Mouse (Mus musculus) neural tube, embryonic 13.5 days (tissue): Measurements from ENCODE around the gene Ppp5c. TPM values are rescaled to one million over a fixed set of nuclear protein-coding genes. Genes with fewer than 3 reads are reported as not detected.
"Not testable (repeated sequence)": the region's sequence is repeated elsewhere in the genome, so short reads cannot be mapped to it uniquely, and the experiment has no call there.

Experiments used
- ATAC-seq: fragments of 200-750 bp; cut with Nextera tagmentation; 2 replicates; pipeline ENCODE4 v1.8.0; 2017; ENCODE audit warnings: low read depth, mild to moderate bottlenecking, moderate TSS enrichment, moderate library complexity
- H3K27ac ChIP-seq: fragments of 300-500 bp; sonication (generic); replicated peaks from 2 replicates; pipeline ENCODE4 v1.5.1; 2015; ENCODE audit warnings: moderate library complexity, mild to moderate bottlenecking, inconsistent platforms
- H3K27me3 ChIP-seq: fragments of 300-500 bp; sonication (generic); 2 replicates; pipeline ENCODE4 v1.6.1; 2015; ENCODE audit warnings: mild to moderate bottlenecking, inconsistent platforms
- H3K36me3 ChIP-seq: fragments of 300-500 bp; sonication (generic); 2 replicates; pipeline ENCODE4 v1.6.1; 2015; ENCODE audit warnings: mild to moderate bottlenecking, inconsistent platforms
- H3K4me1 ChIP-seq: fragments of 300-500 bp; sonication (generic); replicated peaks from 2 replicates; pipeline ENCODE4 v1.6.1; 2015; ENCODE audit warnings: inconsistent platforms
- H3K4me2 ChIP-seq: fragments of 300-500 bp; sonication (generic); 2 replicates; pipeline ENCODE4 v1.6.1; 2015; ENCODE audit warnings: inconsistent platforms, mild to moderate bottlenecking, moderate library complexity
- H3K4me3 ChIP-seq: fragments of 300-500 bp; sonication (generic); 2 replicates; pipeline ENCODE4 v1.5.1; 2015; ENCODE audit warnings: mild to moderate bottlenecking, inconsistent platforms
- H3K9ac ChIP-seq: fragments of 300-500 bp; sonication (generic); 2 replicates; pipeline ENCODE4 v1.6.1; 2015; ENCODE audit warnings: moderate library complexity, mild to moderate bottlenecking, inconsistent platforms
- H3K9me3 ChIP-seq: fragments of 300-500 bp; sonication (generic); 2 replicates; pipeline ENCODE4 v1.6.1; 2016; ENCODE audit warnings: inconsistent platforms
- WGBS: fragments of 180-500 bp; shearing (Covaris S2); methylation state at CpG from one replicate; pipeline ENCODE4 v1.1.7; 2015; 5-methylcytosine and 5-hydroxymethylcytosine counted together
- polyA plus RNA-seq: library from polyadenylated mRNA; unstranded; fragments of >200 nt; fragmentation: Nextera tagmentation; extraction: Ambion mirVana; gene quantifications from 2 replicates; pipeline ENCODE4 v1.2.1, GENCODE M21; 2015

Ppp5c gene
- 116 and 127 TPM in 2 replicates for polyA plus RNA-seq

- ATAC-seq = peak; percentile 86
- peak within 1 kb of the TSS; percentile 89 for H3K9ac ChIP-seq
- H3K27ac ChIP-seq = peak within 1 kb of the TSS; percentile 69; the same call in 1 of the 2 replicates
- peak within 1 kb of the TSS; percentile 86 for H3K4me2 ChIP-seq
- peaks cover 22% of the 10 kb centered on the region for H3K36me3 ChIP-seq
- no peaks in the 10 kb centered on the region for H3K27me3 ChIP-seq
- WGBS = under 1% methylated on average over 57 of the region's 58 CpGs
- H3K4me1 ChIP-seq = peaks cover 32% of the 10 kb centered on the region
- peak within 1 kb of the TSS; percentile 89 for H3K4me3 ChIP-seq
- H3K9me3 ChIP-seq = no peaks in the 10 kb centered on the region
These were observed at the start of gene Ppp5c for GRCm38 (mm10) chr7:17027588-17028343. Gene Ppp5c, minus strand, starts transcription at chr7:17027924.

DNA sequence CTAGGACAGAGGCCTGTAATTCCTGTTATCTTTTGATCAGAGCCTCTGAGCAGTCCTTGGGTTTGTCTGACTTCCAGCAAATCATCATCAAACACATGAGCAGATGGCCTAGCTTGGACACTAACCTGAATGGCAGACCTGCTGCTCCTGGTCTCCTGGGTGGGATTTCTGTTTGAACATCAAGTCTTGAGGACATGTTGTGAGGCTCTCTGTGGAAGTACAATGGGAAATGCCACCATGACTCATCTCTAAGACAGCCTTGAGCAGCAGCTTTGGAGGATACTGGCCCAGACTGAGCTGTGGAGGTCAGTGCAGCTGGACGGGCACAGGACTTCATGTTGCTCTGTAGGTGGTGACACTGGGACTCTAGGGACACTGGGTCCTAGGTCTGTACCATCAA, 48.8 kb upstream of the Ppp5c start:
- Histone ChIP-seq H3K27me3 (peaks cover 7% of the 10 kb centered on the region; the same call in 1 of the 2 replicates), H3K9ac (no peak overlapping the region), H3K9me3 (no peaks in the 10 kb centered on the region), H3K36me3 (no peaks in the 10 kb centered on the region), H3K4me2 (no peak overlapping the region), H3K27ac (no peak overlapping the region), H3K4me3 (no peak overlapping the region), H3K4me1 (no peaks in the 10 kb centered on the region)
- WGBS = 93% methylated on average over 1 of the region's 1 CpGs
- ATAC-seq = no peak

GRCm38 (mm10) chr7:17073904-17074615, 46.3 kb upstream of the Ppp5c start, which contains the start of gene Psg16:
Gene Psg16, plus strand, starts transcription at chr7:17074040.
- H3K27ac ChIP-seq = no peak within 1 kb of the TSS
- H3K4me2 ChIP-seq = 0 out of 2 replicates have a peak within 1 kb of the TSS, but pooled peaks have one; percentile 6
- H3K4me3 ChIP-seq = 0 out of 2 replicates have a peak within 1 kb of the TSS, but pooled peaks have one; percentile 6
- H3K4me1 ChIP-seq = no peaks in the 10 kb centered on the region
- no peak within 1 kb of the TSS for H3K9ac ChIP-seq
- peaks cover 7% of the 10 kb centered on the region; the same call in 1 of the 2 replicates for H3K27me3 ChIP-seq
- no peaks in the 10 kb centered on the region for H3K9me3 ChIP-seq
- ATAC-seq = peak; percentile 67
- 69% methylated on average over 23 of the region's 23 CpGs for WGBS
- H3K36me3 ChIP-seq = no peaks in the 10 kb centered on the region

GRCm38 (mm10) chr7:17073513-17073903, 45.8 kb upstream of the Ppp5c start:
- Histone ChIP-seq H3K36me3 (no peaks in the 10 kb centered on the region), H3K4me3 (no peak overlapping the region), H3K27ac (no peak overlapping the region), H3K27me3 (peaks cover 7% of the 10 kb centered on the region; the same call in 1 of the 2 replicates), H3K4me2 (no peak overlapping the region), H3K4me1 (no peaks in the 10 kb centered on the region), H3K9me3 (no peaks in the 10 kb centered on the region), H3K9ac (no peak overlapping the region)
- 63% methylated on average over 5 of the region's 5 CpGs for WGBS
- ATAC-seq = no peak

GRCm38 (mm10) chr7:17067651-17068050, 39.9 kb upstream of the Ppp5c start:
- H3K9me3 ChIP-seq, H3K9ac ChIP-seq, H3K4me3 ChIP-seq, H3K36me3 ChIP-seq, ATAC-seq, H3K27ac ChIP-seq, H3K4me2 ChIP-seq, H3K4me1 ChIP-seq: not testable (repeated sequence)
- 64% methylated on average over 5 of the region's 5 CpGs for WGBS
- peaks cover 18% of the 10 kb centered on the region for H3K27me3 ChIP-seq

DNA sequence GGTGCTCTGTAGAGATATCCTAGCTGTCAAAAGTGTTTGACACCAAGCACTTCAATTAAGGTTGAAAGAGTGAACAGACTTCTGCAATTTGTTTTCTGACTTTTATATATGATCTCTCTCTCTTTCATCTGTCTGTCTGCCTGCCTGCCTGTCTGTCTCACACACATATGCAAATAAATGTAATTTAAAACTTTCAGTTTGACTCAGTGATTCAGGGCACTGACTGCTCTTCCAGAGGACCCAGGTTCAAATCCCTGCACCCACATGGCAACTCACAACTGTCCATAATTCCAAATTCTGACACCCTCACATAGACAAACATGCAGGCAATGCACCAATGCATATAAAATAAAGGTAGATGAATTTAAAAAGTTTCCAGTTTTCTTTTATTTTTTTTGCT, 39.3 kb upstream of the Ppp5c start:
- no peaks in the 10 kb centered on the region for H3K9me3 ChIP-seq
- peaks cover 7% of the 10 kb centered on the region for H3K4me1 ChIP-seq
- H3K27ac ChIP-seq = no peak overlapping the region
- H3K4me3 ChIP-seq = no peak overlapping the region
- H3K36me3 ChIP-seq = no peaks in the 10 kb centered on the region
- H3K9ac ChIP-seq = no peak overlapping the region
- ATAC-seq = no peak
- peaks cover 15% of the 10 kb centered on the region for H3K27me3 ChIP-seq
- no peak overlapping the region for H3K4me2 ChIP-seq

- Histone ChIP-seq H3K4me1 (peaks cover 10% of the 10 kb centered on the region), H3K9me3 (no peaks in the 10 kb centered on the region), H3K27ac (no peak overlapping the region), H3K36me3 (no peaks in the 10 kb centered on the region), H3K4me2 (no peak overlapping the region), H3K4me3 (no peak overlapping the region), H3K9ac (no peak overlapping the region), H3K27me3 (peaks cover 21% of the 10 kb centered on the region)
- WGBS = 9% methylated on average over 2 of the region's 2 CpGs
- ATAC-seq = no peak
These were observed 38.7 kb upstream of the Ppp5c start for GRCm38 (mm10) chr7:17066412-17066811.

GRCm38 (mm10) chr7:17065620-17066019, 37.9 kb upstream of the Ppp5c start:
- Histone ChIP-seq H3K4me2 (no peak overlapping the region), H3K9me3 (no peaks in the 10 kb centered on the region), H3K27ac (no peak overlapping the region), H3K9ac (no peak overlapping the region), H3K27me3 (peaks cover 25% of the 10 kb centered on the region), H3K36me3 (no peaks in the 10 kb centered on the region), H3K4me3 (no peak overlapping the region), H3K4me1 (peaks cover 18% of the 10 kb centered on the region)
- ATAC-seq = no peak
- 78% methylated on average over 9 of the region's 9 CpGs for WGBS

DNA sequence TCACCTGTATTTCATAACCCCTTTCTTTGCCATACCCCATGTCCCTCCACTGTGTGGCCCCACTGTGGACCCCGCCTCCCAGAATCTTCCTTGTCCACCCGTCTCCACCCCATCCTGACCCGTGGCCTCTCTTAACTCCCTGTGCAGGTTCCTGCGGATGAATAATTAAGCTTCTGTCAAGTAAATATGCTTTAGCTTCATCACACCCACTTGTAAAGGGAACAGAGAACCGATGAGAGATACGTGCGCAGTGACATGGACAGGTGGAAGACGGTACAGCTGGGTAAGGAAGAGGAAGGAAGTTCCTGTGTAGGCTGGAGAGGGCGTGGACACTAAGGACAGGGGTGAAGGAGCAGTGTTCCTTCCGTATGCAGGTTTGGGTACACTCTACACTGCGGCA, 35.1 kb upstream of the Ppp5c start:
- 21% methylated on average over 11 of the region's 11 CpGs for WGBS
- Histone ChIP-seq H3K36me3 (no peaks in the 10 kb centered on the region), H3K9ac (peak overlapping the region; percentile 69), H3K27me3 (peaks cover 25% of the 10 kb centered on the region), H3K27ac (no peak overlapping the region), H3K4me2 (peak overlapping the region; percentile 62), H3K4me1 (peaks cover 46% of the 10 kb centered on the region), H3K9me3 (no peaks in the 10 kb centered on the region), H3K4me3 (peak overlapping the region; percentile 42)
- peak; percentile 24 for ATAC-seq

DNA sequence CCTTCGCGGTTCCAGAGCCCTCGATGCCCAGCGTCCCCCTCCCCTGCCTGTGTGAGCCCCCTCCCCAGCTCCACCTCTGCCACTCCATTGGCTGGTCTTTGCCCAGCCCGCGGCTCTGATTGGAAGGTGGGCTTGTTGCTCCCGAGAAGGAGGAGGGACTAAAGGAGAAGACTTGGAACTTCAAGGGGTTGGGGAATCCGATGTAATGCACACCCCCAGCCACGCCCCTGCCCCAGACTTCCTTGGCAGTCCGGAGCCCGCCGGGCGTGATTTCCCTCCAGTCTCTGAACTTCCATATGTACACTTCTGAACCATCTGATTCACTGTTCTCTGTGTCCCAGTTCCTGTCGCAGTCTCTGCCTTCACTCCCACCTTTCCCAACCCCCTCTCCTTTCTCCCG, 34.7 kb upstream of the Ppp5c start, which contains the start of gene Hif3a:
Hif3a (minus strand) TSS at position 39 of the 400 bp plus-strand sequence.
- H3K4me2 ChIP-seq = peak within 1 kb of the TSS; percentile 62
- H3K36me3 ChIP-seq = no peaks in the 10 kb centered on the region
- peak; percentile 80 for ATAC-seq
- no peaks in the 10 kb centered on the region for H3K9me3 ChIP-seq
- peak within 1 kb of the TSS; percentile 42 for H3K4me3 ChIP-seq
- H3K4me1 ChIP-seq = peaks cover 49% of the 10 kb centered on the region
- WGBS = under 1% methylated on average over 14 of the region's 15 CpGs
- H3K9ac ChIP-seq = peak within 1 kb of the TSS; percentile 69
- peaks cover 25% of the 10 kb centered on the region for H3K27me3 ChIP-seq
- H3K27ac ChIP-seq = no peak within 1 kb of the TSS

DNA sequence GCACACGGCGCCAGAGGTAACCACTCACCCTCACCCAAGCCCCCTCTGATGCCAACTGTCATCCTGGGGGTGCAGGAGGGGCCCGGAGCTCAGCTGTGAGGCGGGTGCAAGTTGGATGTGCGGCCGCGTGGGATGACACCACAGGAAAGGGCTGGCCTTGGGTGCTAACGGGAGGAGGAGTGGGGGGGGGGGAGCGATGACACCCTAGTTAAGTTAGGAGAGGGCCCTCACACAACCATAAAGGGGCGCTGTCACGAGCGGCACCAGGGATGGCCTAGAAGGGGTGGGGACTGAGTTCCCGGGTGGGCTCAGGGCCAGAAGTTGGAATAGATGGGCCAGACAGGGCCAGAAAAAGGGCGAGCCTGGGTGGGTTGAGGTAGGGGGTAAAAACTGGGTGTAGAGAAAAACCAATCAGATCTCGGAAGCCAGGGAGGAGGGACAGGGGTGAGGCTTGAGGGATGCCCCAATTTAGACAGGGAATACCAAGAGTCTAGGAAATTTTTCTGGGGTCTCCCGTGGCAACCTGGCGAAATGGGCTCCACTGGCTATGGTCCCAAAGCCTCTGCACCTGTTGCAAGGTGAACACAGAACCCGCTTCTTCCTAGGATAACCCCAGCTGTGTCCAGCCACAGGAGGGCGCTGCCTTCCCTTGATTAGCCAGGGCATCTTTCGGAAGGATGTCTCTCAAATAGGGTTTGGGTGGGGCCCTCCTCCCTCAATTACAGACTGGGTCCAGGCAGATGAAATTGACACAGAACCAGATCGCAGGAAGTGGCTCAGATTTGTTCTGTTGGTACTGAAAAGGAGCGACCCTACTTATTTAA, 33.3 kb upstream of the Ppp5c start:
- no peaks in the 10 kb centered on the region for H3K9me3 ChIP-seq

More for the DNA sequence above, 33.3 kb upstream of the Ppp5c start:
- H3K36me3 ChIP-seq = no peaks in the 10 kb centered on the region
- no peak overlapping the region for H3K9ac ChIP-seq
- 77% methylated on average over 21 of the region's 22 CpGs for WGBS
- H3K4me2 ChIP-seq = peak overlapping the region; percentile 62
- no peak for ATAC-seq
- peaks cover 25% of the 10 kb centered on the region for H3K27me3 ChIP-seq
- peak overlapping the region; percentile 78 for H3K27ac ChIP-seq
- H3K4me3 ChIP-seq = peak overlapping the region; percentile 42
- peaks cover 60% of the 10 kb centered on the region for H3K4me1 ChIP-seq
